Mouse (Mus musculus) embryo, embryonic 10.5 days (tissue): ENCODE data around the gene Arhgap6.

Experiments
- DNase-seq: peaks from one replicate; pipeline ENCODE4 v3.0.0-alpha.2; 2015; ENCODE audit warnings: low spot score

Arhgap6 gene

GRCm38 (mm10) chrX:168794974-168795858, at the start of gene Arhgap6:
Arhgap6 (plus strand) TSS chrX:168795099.
- peak; percentile 50 for DNase-seq

- DNase-seq, result no peak
Measured at GRCm38 (mm10) chrX:168747011-168747410, 47.9 kb upstream of the Arhgap6 start.

DNA sequence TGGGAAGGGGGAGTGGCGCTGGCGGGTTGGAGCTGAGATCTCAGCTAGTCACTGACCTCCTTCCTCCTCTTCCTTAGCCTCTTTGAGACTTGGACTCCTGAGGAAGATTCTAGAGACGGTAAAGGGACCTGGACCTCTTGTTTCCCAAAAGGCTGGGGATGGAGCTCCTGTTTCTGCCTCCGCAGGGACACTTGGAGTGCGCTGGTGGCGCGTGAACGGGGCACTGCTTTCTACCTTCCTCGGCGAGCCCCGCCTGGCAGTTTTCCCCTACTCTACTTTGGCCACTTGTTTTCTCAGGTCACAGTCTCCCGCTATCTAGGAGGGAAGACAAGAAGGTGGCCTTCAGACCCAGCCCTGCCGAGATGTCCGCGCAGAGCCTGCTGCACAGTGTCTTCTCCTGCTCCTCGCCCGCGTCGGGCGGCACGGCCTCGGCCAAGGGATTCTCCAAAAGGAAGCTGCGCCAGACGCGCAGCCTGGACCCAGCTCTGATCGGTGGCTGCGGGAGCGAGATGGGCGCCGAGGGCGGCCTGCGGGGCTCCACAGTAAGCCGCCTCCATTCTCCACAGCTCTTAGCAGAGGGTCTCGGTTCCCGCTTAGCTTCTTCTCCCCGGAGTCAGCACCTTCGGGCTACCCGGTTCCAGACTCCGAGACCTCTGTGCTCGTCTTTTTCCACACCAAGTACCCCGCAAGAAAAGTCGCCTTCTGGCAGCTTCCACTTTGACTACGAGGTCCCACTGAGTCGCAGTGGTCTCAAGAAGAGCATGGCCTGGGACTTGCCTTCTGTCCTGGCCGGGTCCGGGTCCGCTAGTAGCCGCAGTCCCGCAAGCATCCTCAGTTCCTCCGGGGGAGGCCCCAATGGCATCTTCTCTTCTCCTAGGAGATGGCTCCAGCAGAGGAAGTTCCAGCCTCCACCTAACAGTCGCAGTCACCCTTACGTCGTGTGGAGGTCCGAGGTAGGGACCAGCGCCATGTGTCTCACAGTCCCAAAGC, 1.3 kb downstream of the Arhgap6 start:
- DNase-seq, result no peak

GRCm38 (mm10) chrX:168804677-168805076, 9.8 kb downstream of the Arhgap6 start:
- no peak for DNase-seq

DNA sequence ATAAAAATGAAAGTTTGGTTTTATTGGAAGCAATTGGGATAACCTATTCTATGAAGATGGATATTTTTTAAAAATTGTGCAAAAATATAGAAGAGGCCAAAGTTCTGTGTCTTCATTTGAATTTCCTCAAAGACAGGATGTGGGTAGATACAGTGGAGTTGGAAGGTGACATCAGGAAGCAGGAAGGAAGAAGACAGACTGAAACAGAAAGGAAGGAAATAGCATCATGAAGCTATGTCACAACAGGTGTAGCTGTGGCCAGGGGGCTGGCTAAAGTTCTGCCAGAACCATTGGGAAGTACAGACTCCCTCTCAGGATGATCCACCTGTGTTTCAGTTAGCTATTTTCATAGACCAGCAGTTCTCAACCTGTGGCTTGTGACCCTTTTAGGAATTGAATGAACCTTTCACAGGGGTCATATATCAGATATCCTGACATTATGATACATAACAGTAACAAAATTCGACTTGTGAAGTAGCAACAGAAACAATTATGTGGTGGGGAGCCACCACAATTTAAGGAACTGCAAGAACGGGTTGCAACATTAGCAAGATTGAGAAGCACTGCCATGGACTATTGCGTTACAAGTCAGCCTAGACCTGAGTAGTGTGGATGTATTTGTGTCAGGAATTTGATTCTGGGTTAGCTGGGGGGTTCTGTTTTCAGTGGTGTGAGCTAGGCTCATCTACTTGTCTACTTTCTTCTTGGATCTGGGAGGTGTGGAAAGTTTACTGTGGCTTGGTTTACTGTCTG, 15.8 kb downstream of the Arhgap6 start:
- no peak for DNase-seq

- DNase-seq, result peak; percentile 0
Measured at GRCm38 (mm10) chrX:168818858-168819257, 24.0 kb downstream of the Arhgap6 start.

DNA sequence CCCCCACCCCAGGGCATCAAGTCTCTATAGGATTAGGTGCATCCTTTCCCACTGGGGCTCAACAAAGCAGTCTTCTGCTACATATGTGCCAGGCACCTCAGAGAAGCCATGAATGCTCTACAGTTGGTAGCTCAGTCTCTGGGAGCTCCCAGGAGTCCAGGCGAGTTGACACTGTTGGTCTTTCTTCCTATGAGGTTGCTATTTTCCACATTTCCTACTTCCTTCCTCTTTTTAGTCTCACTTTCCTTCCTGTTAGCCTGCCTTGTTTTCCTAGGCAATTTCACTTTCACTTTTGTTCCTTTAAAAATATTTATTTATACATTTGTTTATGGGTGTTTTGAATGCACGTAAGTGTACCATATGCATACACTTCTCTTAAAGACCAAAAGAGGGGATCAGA, 29.3 kb downstream of the Arhgap6 start:
- no peak for DNase-seq

- no peak for DNase-seq
Measured at GRCm38 (mm10) chrX:168832343-168832742, 37.4 kb downstream of the Arhgap6 start.

DNA sequence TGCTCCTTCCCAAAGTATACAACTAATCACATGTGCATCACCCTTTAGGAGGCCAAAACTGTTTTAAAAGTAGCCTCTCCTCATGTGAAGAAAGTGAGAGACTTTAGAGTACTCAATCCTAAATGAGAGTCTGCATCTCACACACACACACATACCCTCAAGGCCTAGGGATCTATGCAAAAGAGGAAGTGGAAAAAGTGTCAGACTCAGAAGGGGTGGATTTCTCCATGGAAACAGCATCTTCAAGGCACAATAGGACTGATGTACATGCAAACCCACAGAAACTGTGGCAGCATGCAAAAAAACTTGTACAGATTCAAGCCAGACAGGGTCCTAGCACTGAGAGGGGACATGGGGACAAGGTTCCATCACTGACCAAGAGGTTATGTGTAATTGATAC, 53.2 kb downstream of the Arhgap6 start:
- no peak for DNase-seq

DNA sequence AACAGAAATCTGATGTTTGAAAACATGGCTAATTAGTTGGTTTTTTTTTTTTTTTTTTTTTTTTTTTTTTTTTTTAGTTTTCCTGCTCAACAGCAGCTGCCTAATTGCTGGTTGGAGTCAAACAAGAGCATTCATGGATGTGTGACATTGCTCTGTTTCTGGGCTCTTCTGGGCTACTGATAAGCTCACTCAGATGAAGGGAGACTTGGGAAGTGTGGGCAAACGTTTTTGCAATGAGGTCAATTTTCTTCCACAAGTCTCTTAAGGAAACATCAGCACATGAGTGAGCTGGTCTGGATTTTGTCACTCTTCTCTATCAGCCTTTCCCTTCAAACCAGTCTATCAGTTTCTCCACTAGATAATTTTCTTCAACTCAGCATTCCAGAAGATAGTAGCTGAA, 79.8 kb downstream of the Arhgap6 start:
- peak; percentile 0 for DNase-seq

GRCm38 (mm10) chrX:168903557-168903956, 108.7 kb downstream of the Arhgap6 start:
- DNase-seq, result no peak

- DNase-seq, result no peak
Measured at GRCm38 (mm10) chrX:168904086-168904485, 109.2 kb downstream of the Arhgap6 start.

DNA sequence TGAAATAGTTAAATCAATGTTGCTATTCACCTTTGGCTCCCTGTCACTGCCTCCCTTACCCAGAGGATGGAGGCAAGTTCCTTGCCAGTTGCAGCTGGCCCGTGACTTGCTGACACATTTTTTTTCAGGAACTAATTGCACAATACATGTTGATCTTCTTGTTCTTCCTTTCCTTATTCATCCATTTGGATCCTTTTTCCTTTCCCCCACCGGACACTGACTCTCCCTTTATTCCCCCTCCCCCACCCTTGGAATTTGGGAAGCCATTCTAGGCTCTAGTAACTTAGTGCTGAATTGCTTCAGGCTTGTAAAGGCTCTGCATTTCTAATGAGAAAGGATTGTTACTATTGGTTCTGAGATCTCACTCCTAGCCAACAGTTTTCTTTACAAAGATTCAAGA, 112.7 kb downstream of the Arhgap6 start:
- DNase-seq, result no peak

GRCm38 (mm10) chrX:168913519-168913918, 118.6 kb downstream of the Arhgap6 start:
- no peak for DNase-seq

DNA sequence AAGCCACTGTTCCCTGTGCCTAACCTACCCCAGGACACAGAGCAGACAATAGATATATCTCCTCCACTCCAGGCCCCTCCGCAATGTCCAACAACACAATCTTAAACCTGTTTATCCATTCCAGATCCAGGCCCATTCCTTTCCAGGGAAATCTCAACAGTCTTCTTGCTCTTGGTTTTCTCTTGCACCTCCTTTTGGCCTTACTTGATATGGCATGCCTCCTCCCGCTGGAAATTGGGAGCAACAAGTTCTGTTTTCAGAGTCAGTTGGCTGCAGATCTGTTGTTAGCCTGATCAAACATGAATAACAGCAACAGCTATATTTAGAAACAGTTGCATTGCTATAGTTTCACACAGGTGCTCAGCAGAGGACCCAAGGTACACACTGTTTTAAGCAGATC, 126.0 kb downstream of the Arhgap6 start:
- no peak for DNase-seq

GRCm38 (mm10) chrX:168932420-168932819, 137.5 kb downstream of the Arhgap6 start:
- DNase-seq, result no peak

GRCm38 (mm10) chrX:168935447-168935846, 140.5 kb downstream of the Arhgap6 start:
- peak; percentile 57 for DNase-seq

DNA sequence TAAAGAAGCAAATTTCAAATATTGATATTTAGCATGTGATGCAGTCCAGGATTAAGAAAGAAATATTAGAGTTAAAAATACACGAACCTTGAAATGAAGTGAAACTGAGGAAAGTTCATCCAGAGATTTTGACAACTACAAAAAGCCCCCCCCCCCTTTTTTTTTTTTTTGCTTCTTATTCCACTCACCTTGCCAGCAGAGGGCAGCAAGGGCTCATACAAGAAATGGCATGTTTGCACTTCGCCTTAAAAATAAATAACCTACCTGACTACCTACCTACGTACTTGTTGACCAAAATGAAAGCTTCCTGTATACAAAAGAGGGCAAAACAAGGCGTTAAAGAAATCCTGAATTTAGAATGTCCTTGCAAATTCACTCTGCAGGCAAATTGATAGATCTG, 143.0 kb downstream of the Arhgap6 start:
- peak; percentile 21 for DNase-seq

DNA sequence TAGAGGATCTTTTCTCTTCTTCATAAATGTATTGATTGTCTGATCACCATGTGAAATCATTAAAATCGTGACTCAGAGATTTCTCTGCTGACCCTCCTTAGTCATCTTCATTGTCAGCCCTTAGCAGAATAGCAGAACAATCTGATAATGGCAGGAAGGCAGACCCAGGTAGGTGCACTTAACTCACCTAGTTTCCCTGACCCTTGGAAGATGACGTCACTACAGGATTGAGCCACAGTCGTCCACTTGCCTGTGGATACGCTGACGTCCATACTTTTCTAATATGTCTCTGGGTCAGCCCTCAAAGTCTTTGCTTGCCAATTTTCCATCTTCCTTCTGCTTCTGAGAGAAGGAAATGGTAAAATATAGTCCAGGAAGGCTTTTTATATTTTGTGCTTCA, 146.8 kb downstream of the Arhgap6 start:
- no peak for DNase-seq

DNA sequence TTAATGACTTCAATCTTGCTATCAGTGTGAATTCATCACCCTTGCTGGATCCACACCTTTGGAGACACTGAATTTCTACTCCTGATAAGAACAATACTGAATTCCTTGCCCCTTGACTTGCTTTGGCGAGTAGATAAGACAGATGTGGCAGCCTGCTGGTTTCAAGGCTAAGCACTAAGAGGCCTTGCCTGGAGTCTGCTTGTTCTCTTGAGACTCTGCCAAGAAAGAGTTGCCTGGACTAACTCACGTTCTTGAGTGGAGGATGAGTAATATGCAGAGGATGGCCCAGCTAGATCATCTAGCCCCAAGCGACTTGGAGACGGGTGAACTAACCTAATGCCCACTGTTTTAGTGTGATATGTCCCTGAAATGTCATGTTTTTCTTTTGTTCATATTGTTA, 148.3 kb downstream of the Arhgap6 start:
- no peak for DNase-seq

GRCm38 (mm10) chrX:168975444-168975843, 180.5 kb downstream of the Arhgap6 start:
- DNase-seq, result no peak

DNA sequence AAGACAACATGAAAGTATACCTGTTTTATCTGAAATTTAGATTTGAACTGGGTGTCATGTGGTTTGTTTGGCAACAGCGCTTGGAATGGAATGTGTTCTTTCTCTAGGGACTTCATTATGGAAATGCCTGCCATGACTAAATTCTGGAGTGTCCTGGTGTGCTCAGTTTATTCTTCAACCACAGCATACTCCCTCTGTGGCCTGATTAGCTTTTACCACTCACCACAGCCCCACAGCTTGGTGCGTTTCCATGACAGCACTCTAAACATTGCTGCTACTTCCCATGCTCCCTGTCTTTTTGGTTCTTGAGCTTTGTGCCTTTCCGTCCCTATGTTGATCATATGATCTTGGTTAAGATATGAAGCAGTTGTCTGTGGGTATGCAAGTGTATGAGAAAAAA, 182.9 kb downstream of the Arhgap6 start:
- peak; percentile 0 for DNase-seq
